Mouse (Mus musculus): ENCODE data around the gene Capn12.

The Capn12 gene

DNA sequence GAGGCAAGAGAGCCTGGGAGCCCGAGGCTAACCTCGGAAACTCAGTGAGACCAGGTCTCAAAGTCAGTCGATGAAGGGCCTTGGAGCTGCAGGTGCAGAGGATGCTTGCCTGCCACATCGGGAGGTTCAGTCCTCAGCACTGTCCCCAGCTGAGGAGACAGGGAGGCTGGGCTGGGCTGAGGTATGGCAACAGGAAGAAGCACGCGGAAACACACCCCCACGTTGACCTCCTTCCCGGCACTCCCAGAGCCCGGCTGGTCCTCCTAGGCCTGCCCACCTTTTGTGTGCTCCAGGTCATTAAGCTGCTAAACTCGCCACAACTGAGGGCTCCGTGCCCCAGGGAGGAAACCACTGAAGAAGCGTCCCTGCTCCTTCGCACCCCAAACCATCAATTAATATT is at the start of gene Capn12:
Gene Capn12, plus strand, starts transcription at position 224 of the 400 bp plus-strand sequence.
- in situ Hi-C loops (cut with MboI, MseI), result no loop called here

DNA sequence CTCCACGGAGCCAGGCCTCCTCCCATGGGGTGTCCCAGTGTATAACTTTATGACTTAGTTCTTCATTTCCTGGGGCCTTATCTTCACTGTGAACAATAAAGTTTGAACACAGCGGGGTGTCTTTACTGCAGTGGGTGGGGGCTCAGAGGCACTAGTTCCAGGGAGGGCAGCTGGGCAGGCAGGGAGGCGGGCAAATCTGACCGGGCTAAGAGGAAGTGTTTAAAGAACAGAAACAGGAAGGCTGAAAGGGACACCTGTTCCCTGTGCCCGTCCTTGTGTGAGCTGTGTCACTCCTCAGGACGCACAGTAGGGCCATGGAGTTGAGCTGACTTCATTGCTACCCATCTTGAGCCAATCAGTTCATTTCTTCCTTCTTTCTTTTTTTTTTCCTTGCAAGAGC is 49.1 kb upstream of the Capn12 start:
- in situ Hi-C loops (cut with MboI, MseI), result no loop called here

DNA sequence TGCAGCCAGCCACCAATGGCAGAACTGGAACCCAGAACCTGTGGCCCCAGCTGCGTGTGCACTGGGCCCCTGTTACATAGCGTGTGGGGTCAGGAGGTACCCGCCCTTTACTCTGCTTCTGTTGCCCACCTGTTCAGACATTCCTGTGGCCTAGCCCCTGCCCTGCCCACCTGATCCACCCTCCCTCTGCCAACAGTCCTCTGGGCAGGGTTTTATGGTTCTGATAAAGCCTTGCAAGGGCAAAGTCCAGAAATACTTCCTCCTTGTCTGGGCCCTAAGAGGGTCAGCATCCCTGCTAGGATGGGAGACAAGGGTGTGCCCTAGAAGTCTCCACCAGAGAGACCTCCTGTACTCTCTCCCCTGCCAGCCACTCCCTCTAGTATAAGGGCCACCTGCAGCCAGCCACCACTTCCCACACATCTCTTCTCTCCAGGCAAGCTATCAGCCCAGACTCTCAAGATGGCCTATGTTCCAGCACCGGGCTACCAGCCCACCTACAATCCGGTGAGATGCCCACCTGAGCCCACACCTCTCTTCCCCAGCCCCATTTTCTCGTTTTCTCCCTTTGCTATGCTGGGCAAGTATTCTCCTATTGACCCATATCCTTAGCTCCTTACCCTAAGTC is 47.4 kb upstream of the Capn12 start, which contains the start of gene Lgals4:
Gene Lgals4, plus strand, starts transcription at position 132 of the 625 bp plus-strand sequence.
- in situ Hi-C loops (cut with MboI, MseI), result no loop called here

DNA sequence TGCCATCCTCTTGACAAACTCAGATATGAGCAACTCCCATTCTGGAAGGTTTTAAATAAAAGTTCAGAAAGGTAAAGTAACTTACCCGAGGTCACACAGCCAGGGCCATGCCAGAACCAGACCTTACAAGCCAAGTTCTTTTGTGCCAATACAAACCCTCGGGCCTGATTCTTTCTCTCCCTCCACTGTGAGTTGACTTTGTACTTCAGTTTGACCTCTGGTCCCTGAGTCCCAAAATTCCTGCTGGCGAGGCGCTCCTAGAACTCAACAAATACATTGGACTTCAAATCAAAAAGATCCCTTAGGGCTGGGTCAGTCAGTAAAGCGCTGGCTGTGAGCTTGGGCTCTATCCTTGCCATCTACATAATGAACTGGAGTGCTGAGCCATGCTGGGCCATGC is 44.3 kb upstream of the Capn12 start:
- in situ Hi-C loops (cut with MboI, MseI), result no loop called here

DNA sequence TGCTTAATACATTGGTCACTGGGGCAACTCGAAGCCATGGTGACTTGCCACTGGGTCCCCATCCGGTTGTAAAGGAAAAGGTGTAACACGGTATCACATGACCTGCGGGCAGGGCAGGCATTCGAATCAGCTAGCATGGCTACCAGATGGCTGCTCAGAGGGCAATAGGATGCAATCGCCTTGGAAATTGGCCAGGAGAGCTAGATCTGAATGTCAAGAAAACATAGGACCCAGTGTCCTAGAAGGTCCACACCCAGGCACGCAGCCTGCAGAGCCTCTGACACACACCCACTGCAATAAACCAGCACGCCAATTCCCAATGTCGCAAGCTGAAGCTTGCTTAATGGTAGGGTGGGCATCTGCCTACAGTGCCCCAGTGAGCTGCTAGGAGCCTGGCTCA is 42.9 kb upstream of the Capn12 start:
- in situ Hi-C loops (cut with MboI, MseI), result no loop called here

DNA sequence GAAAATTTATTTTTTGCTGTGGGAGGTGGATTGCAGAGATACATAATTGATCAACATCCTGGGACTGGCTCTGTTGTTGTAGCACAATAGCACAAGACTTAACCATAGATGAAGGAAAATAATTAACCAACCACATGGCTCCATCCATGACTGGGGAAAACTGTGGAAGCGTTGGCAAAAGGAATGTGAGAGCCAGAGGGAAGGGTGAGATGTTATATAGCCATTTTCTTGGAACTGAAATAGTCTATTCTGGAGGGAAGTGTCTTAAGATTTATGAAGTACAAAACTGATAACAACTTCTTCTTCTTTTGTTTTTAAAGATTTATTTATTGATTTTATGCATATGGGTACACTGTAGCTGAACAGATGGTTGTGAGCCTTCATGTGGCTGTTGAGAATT is 33.9 kb upstream of the Capn12 start:
- in situ Hi-C loops (cut with MboI, MseI), result loop anchor here (10.0 kb wide), 1 partner anchor 1472 kb away; no protein-coding TSS in a partner anchor

DNA sequence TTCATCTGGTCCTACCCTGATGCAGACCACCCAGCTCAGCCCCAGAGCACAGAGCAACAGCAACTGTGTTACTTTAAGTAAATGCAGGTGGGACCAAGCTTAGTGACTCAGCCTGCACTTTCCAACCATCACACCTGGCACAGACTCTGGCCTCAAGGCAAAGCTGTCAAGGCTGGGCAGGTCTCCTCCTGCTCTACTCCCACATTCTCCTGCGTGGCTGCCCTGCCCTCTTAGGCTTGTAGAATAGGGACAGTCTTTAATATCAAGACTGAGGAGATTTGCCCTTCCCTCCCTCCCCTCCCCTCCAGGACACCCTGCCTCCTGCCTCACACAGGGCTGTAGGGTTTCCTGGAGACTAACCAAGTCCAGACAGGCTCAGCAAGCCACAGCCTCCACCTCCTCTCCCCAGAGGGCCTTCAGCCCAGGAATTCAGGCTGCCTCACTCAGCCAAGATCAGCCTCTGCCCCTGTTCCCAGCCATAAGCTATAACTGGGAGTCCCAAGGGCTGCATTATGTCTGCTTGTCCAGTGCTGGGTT is 31.5 kb upstream of the Capn12 start:
- in situ Hi-C loops (cut with MboI, MseI), result loop anchor here (10.0 kb wide), 1 partner anchor 1475 kb away; no protein-coding TSS in a partner anchor

DNA sequence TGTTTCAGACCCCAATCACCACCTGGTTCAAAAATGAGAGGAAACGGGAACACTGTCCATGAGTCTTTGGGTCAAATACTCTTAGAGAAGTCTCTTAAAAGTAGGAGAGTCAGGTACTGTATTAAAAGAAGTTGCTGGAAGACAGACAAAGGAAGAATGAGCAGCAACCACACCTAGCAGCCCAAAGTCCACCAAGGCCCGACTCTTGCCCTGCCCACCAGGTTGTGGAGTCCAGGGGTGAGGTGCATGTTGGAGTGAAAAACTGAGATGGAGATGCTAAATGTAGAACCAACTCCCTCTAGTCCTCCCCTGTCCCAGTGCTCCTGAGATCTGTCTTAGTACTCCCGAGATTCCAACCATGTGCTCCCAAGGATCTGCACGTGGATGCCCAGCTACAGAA is 30.6 kb upstream of the Capn12 start:
- in situ Hi-C loops (cut with MboI, MseI), result no loop called here

DNA sequence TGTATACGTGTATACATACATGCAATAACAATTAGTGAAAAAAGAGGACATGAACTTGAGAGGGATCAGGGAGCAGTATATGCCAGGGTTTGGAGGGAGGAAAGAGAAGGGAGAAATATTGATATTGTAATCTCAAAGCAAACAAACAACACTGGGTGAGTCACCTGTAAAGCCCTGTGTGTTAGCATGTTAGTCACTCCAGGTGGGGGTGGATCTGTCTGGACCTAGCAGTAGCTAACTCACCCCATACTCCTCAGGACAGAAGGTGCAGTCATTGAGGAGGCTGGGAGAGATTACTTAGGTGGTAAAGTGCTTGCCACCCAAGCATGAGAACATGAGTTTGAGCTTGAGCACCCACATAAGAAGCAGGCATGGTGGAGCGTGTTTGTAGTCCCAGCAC is 21.3 kb upstream of the Capn12 start:
- in situ Hi-C loops (cut with MboI, MseI), result loop anchor here (5.0 kb wide), 1 partner anchor 753 kb away; no protein-coding TSS in a partner anchor

DNA sequence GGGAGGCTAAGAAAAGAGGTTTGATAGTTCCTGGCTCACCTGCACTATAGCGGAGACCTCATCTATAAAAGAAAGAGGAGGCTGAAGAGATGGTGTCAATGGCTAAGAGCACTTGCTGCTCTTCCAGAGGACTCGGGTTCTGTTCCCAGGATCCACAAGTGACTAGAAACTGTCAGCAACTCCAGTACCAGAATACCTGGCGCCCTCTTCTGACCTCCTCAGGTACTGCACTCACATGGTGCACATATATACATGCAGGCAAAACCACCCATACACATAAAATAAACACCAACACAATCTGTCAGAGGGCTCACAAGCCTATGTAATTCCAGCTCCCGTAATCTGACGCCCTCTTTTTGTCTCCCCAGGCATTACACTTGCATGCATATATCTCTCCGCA is 20.3 kb upstream of the Capn12 start:
- in situ Hi-C loops (cut with MboI, MseI), result no loop called here

DNA sequence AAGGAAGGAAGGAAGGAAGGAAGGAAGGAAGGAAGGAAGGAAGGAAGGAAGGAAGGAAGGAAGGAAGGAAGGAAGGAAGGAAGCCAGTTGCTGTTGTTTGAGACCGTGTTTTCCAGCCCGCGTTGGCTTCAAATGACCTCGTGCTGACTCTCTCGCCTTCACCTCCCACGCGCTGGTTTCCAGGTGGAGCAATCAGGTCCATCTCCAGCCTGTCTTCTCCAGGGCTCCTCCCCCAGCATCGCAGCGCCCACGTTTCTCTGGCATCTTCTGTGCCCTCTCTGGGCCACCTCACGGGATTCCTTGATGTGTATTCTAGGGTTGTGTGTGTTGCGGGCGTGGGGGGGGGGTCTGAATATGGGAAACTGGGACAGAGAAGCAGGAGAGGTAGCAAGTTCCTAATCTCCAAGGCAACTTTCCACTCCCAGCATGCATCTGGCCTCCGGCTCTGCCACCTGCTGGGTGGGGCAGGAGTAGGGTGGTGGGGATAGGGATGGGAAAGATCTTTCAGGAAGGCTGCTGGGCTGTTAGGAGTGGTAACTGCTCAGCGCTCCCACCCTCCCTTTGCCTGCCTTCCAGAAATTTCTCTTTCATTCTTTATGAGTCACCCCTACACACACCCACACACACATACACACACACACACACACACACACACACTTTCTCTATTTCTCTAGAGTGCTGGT is 18.3 kb upstream of the Capn12 start:
- in situ Hi-C loops (cut with MboI, MseI), result no loop called here

DNA sequence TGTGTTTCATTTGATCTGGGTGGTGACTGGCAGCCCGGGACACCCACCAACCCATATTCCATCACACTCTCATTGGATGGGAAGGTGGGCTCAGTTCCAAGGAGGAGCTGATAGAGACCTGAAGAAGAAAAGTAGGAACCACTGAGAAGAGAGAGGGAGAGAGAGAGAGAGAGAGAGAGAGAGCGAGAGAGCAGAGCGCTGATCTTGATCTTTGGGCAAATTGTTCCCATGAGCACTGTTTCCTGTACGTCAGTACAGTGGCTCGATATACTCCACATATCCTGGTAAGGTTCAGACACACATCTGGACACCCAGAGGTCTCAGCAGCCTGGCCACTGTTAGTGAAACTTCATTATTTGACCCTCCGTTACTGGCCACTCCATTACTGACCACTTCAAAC is 17.7 kb upstream of the Capn12 start, which contains the start of gene Lgals7:
Gene Lgals7, plus strand, starts transcription at position 314 of the 400 bp plus-strand sequence.
- in situ Hi-C loops (cut with MboI, MseI), result no loop called here

DNA sequence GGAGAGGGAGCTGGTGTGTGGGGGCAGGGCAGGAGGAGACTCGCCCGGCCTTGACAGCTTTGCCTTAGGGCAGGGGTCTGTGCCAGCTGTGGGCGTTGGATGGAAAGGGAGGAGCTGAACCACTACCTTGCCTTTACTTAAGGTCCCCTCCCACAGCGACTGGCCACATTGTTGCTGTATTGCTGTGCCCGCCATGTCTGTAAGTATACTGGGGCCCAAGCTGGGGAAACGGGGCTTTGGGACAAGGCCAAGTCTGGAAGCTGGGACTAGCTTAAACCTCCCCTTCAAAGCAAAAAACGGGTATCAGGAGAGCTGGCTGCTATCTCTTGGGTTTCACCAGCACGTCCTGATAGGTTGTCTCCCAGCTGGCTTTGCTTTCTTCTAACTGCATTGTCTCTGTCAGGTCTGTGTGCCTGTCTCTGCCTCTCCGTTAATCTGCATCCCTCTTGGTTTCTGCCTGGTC is 16.9 kb upstream of the Capn12 start:
- in situ Hi-C loops (cut with MboI, MseI), result no loop called here

DNA sequence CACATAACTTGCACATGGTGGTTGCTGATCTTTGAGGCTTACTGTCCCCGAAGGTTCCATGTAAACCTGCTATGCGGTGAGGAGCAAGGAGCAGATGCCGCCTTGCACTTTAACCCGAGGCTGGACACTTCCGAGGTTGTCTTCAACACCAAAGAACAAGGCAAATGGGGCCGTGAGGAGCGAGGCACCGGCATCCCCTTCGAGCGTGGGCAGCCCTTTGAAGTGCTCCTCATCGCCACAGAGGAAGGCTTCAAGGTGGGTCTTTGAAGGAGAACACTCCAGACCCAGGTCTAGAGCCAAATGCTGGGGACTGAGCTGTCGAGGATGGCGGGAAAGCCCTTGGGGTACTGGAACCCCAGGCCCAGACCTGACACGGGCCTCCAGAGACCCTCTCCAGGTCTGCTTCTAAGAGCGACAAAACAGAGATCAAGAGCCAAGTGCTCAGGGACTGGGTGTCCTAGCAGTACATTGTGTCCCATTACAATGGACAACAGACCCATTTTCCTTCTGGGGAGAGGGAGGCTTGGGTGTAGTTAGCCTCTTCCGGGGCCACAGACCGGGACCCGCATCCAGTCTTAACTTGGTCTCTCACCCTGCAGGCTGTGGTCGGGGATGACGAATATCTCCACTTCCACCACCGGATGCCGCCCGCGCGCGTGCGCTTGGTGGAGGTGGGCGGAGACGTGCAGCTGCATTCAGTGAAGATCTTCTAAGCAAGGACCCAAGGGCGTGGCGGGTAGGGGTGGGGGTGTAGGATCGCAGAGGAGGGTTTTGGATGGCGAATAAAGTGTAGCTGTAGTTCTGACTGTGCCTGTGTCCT is 15.5 kb upstream of the Capn12 start:
- in situ Hi-C loops (cut with MboI, MseI), result loop anchor here (5.0 kb wide), 1 partner anchor 68 kb away; no protein-coding TSS in a partner anchor

DNA sequence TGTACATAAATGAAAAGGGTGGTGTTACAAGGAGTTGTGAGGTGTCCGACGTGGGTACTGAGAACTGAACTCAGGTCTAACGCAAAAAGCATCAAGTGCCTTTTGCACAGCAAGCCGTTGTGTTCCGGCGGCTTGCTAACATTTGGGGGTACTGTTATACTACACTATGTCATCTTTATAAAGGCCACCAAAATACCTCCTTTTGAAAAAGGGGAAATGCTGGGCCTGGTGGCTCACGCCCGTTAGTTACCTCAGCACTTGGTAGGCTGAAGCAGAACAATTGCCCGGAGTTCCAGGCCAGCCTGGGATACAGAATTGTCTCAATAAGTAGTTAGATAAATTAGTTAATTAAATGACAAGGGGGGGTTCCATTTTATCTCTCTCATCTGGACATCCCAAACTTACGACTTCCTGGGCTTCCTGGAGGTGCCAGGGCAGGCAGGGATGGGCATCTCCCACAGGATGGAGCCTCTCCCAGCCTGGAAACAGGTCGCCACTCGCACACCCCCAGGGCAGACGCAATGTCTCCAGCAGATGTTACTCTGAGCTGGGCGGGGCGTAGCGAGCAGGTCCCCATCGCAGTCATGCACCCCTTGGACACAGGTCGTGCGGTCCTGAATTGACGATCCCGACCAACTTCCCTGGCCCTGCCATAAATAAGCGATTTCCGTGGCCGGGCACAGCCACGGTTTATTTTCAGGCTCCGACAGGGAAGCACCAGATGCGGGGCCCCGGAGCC is 14.3 kb upstream of the Capn12 start:
- in situ Hi-C loops (cut with MboI, MseI), result loop anchor here (5.0 kb wide), 1 partner anchor 70 kb away; no protein-coding TSS in a partner anchor

DNA sequence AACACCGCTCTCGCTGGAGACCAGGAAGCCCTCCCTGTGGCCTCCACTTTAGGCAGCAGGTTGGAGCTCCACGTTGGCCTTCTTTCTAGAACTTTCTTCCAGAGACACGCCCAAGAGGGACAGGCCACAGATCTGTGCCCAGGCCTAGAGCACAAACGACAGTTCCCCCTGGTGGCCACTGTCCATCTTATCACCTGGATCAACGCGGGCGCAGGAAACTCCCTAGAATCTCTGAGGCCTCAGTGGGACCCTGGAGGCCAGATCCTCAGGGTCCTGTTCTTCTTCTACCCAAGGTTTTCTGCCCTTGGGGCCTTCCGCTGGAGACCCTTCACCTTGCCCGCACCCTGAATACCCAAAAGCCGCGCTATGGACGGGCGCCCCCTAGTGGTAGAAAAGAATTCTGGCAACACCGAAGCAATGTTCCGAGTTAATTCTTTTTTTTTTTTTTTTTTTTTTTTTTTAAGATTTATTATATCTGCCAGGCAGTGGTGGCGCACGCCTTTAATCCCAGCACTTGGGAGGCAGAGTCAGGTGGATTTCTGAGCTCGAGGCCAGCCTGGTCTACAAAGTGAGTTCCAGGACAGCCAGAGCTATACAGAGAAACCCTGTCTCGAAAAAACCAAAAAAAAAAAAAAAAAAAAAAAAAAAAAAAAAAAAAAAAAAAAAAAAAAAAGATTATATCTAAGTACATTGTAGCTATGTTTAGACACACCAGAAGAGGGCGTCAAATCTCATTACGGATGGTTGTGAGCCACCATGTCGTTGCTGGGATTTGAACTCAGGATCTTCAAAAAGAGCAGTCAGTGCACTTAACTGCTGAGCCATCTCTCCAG is 13.5 kb upstream of the Capn12 start:
- in situ Hi-C loops (cut with MboI, MseI), result loop anchor here (5.0 kb wide), 1 partner anchor 70 kb away; no protein-coding TSS in a partner anchor

DNA sequence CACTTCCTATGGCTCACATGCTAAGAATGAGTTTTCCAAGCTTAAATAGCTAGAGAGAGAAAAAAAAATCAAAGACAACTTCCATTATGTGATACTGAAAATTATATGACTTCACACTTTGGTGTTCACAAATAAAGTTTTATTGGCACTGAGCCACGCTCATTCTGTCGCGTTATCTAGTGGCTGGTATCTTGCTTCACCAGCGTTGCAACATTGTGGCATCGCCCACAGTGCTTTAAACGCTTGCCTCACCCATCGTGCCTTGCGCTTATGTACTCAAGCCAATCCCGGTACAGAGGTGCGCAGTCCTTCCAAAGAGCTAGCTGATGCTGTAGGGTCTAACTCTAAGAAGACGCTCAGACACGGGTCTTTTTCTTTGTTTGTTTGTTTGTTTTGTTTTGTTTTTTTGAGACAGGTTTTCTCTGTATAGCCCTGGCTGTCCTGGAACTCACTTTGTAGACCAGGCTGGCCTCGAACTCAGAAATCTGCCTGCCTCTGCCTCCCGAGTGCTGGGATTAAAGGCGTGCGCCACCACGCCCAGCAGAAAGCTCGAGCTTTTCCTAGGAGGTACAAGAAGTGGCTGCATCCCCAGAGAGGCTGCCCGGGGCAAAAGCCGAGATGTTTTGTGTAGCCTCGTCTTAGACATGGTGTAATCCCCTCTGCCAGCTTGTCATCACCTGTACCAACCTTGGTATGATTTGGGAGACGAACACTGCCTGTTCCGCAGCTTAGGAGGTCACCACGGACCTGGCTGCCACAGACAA is 10.1 kb upstream of the Capn12 start:
- in situ Hi-C loops (cut with MboI, MseI), result no loop called here

DNA sequence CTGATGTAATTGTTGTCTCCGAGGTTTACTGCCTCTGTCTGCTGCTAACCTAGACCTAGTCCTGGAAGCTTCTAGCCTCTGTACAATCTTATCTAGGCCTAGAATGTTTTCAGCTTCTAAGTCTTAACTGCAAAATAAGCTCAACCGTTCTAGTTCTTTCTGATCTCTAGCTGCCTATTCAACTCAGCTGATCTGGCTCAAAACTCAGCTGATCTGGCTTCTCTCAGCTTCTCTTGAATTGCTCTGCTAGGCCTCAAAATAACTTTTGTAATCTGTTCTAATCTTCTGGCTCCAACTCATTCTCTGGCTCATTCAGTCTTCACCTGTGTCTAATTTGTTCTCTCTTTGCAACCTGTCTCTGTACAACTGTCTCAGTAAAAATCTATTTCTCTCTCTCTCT is 6.7 kb upstream of the Capn12 start:
- in situ Hi-C loops (cut with MboI, MseI), result no loop called here

DNA sequence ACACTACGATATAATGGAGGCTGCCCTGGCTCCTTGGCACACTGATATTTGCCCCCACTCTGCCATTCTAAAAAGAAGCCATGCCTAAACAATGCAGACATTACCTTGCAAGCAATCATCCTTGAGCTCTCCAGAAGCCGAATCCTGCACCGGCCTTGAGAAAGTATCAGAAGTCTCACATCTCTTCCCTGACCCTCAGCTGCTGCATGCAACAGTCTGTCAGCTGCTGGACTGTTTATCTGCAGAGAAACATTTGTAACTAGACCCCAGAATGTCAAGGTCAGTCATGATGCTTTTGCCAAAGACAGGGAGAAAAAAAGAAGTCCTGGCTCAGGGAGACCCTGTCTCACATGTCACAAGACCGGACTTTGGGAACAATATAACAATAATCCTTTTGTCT is 5.1 kb upstream of the Capn12 start:
- in situ Hi-C loops (cut with MboI, MseI), result no loop called here
